Mouse (Mus musculus) testis, postnatal 10 days (tissue): Measurements from ENCODE around the gene Aes.

Source experiments
- DNase-seq: peaks from one replicate; pipeline ENCODE4 v3.0.0; 2021; ENCODE audit warnings: low spot score

The Aes gene

GRCm38 (mm10) chr10:81597137-81597950 is 38.1 kb downstream of the Aes start:
- peak; percentile 77 for DNase-seq

DNA sequence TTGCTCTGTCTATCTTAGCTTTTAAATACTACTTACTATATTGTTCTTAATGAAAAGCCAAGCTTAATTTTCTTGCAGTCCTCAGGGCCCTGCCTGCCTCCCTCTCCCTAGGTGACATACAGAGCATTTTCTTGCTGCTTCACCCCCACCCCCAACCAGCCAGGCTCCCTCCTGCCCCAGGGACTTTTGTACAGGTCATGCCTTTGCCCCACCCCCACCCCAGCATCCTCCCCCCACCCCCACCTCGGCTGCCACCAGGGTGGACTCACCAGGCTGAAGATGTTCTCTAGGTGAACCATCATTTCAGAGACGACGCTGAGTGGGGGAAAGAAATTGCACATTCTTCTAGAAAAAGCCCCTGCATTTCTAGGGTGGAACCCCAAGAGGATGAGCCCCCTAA is 39.1 kb downstream of the Aes start:
- no peak for DNase-seq

- no peak for DNase-seq
Observed at GRCm38 (mm10) chr10:81598871-81599270, 39.6 kb downstream of the Aes start.

- DNase-seq = no peak
Observed at GRCm38 (mm10) chr10:81599630-81600029, 40.3 kb downstream of the Aes start.

DNA sequence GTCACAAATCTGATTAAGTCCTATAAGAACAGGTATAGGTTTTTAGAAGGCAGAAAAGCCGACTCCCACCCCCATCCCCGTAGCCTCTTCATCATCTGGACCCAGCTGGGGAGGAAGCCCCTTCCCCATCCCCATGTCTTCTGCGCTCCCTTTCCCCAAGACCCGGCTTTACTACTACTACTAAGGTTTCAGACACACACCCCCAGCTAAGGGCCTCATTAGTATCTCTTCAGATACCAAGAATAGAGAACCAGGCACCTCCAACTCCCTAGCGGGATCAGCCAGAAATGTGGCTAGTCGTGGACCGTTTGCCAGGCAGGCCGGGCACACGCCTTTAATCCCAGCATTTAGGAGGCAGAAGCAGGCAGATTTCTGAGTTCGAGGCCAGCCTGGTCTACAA is 40.8 kb downstream of the Aes start:
- no peak for DNase-seq

- peak; percentile 98 for DNase-seq
Observed at GRCm38 (mm10) chr10:81600738-81601203, 41.5 kb downstream of the Aes start, which contains the start of gene Tle6. TSS of gene Tle6 (minus strand) at chr10:81601073.

DNA sequence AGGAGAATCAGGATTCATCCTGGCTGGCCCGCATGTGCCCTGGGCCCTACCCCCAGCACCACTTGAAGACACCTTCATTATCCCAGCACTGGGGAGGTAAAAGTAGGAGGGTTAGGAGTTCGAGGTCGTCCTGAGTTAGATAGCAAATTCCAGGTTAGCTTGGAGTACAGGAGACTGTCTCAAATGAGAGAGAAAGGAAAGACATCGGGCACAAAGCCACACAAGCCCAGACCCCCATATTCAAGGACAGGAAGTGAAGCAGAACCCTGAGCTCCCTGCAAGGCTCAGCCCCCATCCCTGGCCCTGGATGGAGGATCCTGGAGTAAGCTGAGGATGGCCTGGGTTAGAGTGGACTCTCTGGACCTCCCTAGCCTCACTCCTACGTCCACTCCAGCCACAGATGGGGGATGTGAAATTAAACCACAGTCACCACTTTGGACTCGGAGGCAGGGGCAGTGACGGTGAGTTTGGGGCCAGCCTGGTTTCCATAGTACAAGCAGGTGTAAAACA is 42.2 kb downstream of the Aes start:
- DNase-seq = no peak

DNA sequence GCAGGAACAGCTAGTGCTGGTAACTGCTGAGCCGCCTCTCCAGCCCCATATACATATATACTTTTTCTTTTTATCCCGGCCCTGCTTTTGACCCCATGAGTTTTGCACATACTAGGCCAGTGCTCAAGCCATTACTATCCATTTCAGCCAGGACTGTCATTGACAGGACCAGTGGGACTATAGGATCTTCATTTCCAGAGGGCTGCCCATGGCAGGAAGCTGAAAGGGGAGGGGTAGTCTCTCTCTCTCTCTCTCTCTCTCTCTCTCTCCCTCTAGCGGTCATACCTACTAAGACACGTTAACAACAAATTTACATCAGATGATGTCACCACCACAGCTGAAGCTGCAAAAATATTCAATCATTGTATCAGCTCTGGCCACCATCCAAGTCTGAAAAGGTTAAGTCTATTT is 43.5 kb downstream of the Aes start:
- DNase-seq = no peak

- DNase-seq = no peak
Observed at GRCm38 (mm10) chr10:81604019-81604967, 45.0 kb downstream of the Aes start.

DNA sequence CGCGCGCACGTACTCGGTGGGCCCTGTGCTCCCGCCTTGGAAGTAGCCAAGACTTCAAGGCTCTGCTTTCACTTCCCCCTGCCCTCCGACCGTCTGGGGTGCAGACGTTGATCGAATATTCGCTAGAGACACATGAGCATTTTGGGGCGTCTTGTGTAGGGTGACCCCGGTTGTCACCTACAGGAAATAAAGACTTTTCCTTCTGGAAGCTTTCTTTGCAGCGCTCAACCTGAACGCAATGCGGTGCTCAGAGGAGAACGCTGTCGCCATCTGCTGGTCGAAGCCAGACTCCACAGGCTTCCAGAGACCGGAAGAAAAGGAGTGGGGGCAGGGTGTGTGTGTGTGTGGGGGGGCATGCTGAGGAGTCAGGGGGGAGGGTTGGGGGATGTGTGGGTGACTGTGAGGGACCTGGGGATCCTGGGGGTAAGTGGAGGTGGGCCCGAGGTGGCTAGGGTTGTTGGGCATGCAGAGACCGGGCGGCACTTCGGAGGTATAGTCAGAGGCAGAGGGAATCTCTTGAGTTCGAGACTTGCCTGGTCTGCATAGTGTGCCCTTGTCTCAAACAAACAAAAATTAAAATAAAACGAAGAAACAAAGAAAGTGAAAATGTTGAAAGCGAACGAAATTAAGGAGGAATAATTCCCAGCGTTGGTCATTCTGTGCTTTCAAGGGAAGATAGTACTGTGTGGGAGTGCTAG is 45.8 kb downstream of the Aes start:
- DNase-seq = peak; percentile 92

GRCm38 (mm10) chr10:81605666-81605973 is 46.3 kb downstream of the Aes start:
- DNase-seq = peak; percentile 77

DNA sequence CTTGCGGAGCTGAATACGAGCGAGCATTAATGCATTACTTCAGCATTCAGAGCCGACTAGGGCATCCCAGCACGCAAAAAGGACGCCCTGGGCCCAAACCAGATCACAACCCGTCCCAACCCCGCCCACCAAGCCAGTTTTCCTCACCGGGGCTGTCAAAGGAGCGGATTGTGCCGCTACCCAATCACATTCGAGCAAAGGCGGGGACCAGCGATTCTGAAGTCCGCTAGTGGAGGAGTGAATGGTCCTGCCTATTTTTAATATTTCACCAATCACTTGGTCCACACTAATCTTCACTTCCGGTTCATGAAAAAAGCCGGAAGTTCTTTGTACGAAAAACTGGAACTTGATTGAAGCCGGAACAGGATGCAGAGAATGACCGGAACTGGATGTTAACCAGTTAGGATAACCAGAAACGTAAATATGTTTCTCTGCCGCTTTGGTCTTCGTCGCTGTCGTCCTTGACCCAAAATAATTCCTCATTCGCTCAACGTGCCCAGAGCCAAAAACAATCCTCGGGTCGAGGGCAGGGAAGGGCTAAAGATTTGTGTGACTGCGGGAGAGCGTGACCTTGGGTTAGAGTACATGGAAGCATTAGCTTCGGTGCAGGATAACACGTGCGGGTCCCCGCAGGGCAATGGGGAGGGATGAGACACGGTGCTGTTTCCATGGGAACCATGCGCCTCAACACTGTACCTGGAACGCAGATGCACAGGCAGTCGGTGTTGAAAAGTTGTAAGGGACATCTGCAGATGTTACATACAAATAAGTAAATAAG is 46.9 kb downstream of the Aes start, which contains the start of gene BC025920:
Gene BC025920 (plus strand): TSS at position 297 of the 778 bp plus-strand sequence.
- DNase-seq = peak; percentile 95

- no peak for DNase-seq
Observed at GRCm38 (mm10) chr10:81608308-81608707, 49.0 kb downstream of the Aes start.

DNA sequence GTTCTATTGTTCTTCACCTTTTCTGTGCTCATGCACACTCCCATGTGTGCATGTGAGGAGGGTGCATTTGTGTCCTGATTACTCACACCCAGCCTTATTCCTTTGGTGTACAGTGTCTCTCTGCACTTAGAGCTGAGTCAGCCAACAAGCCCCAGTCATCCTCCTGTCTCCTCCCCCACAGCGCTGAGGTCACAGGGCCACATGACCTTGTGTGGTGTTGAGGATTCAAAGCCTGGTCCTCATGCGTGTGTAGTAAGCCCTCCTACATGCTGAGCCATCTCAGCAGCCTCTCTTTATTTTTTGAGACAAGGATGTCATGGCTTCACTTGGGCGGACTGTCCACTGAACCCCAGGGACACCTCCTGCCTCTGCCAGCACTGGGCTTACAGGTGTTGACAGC is 53.5 kb downstream of the Aes start:
- DNase-seq = no peak

DNA sequence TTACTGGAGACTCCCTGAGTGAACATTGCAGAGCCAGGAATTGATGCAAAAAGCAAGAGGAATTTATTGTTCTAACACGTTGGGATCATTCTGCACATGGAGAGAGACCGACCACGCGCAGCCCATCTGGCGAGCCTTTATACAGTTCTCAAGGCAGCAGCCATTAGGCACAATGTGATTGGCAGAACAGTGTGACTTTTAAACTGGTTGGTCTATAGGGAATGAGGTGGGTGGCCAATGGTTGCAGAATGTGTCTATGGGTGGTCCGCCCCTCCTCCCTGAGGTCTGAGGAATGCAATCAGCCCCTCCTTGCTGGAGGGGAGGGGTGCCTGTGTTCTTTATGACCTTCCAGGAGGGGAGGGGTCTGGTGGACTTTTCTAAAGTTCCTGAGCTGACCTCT is 56.2 kb downstream of the Aes start:
- DNase-seq = no peak
